Mouse (Mus musculus) kidney, adult 18-20 months (tissue): ENCODE measurements at regions not wholly inside any gene's neighbourhood (a gene's known extent, or its start where the extent isn't known, plus 50 kb on each side); places are given as distances from the start of the nearest gene placed in this dataset.

Source experiments
- DNase-seq: peaks from one replicate; pipeline ENCODE4 v3.0.0; 2021

DNA sequence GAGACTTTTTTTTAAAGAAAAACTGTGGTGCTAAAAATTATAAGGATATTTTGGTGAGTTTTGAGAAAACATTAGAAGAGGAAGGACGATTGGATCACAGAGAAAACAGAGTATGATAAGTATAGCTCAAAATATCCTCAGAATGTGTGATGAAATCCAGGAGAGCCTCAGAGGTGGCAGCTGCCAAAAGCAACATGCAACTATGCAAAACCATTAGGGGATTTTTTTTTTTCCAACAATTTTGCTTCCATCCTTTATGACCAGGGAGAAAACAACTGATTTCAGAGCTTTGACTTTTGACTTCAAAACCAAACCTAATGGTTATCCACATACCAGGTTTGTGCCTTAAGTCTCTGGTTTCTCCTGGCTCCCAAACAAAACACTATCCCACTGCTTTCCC lies 267.4 kb upstream of the Erbb4 start:
- DNase-seq: no peak

DNA sequence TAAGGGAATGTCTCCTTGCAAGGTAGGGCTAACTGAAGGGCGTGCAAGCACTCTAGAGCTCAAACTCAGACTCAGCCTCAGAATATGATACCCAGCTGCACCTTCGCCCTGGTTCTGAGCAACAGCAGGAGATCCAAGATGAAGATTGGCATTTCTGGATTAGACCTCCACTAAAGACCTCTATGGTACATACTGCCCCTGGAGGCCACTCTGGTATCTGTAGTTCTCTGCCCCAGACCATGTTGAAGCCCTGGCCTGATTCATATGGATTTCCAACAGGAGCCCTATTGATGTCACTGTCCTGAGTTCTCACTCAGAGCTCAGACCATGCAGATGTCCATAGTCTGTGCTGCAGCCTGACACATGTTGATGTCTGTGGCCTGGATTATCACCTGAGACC lies 262.2 kb upstream of the Erbb4 start:
- no peak for DNase-seq

DNA sequence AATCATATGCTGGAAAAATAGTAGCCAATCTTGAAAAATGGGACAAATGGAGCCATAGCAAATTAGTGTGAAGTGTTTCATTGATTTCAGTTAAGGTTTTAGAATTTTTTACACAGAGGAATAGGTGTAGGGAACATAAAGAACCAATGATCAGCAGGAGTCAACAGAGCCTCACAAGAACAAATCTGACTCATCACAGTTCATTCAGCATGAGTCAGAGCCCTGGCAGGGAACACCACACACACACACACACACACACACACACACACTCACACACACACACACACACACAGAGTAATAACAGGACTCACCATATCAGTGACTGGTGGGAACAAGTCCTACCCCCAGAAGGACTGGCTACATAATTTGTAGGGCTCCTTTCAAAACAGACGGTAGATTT lies 259.7 kb upstream of the Erbb4 start:
- no peak for DNase-seq

DNA sequence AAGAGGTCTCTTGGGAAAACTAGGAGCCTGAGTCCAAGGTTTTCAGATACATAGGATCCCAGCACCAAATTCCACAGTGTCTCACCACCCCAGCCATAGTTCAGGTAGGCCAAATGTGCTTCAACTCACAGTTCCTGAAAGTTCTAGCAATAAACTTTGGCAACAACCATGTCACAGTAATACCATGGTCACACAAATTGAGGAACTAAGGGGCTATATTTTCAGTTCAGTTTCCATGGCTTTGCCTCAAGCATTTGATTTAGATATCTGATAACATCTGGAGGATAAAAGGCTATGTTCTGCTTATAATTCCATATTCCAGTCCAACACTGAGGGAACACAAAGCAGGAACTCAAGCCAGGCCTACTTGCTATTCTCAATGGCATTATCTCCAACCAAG lies 256.2 kb upstream of the Erbb4 start:
- no peak for DNase-seq

DNA sequence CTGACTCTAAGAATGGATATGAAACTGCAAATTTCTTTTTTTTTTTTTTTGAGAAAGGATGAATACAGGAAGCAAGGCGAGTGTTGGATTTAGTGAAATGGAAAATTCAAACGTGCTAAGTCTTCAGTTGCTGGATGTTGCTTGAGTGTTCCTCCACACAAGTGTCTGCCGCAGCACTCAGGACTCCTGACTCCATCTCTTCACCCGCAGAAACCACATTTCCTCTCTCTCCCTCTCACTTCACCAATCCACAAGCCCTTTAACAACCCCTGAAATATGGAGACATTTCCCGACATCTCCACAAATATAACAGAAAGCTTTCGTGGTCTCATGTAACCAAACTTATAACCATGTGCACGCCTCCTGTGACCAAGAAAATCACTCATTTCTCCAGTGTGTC lies 249.7 kb upstream of the Erbb4 start:
- DNase-seq: no peak

DNA sequence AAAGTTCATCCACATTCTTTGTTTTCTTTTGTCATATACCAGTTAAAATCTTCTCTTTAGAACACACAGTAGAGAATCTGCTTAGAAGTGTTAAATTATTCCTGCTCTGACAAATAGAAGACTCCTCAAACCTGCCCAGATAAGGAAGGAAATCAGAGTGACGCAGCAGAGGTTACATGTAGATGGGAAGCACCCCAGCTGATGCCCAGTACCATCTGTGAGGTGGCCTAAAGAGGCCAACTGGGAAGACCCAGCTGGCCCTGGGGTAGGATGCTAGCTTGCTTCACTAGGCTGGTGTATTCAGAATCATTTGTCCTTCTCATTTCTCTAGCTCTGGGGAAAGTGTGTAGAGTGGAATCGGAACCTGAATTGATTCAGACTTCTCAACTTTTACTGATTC lies 242.6 kb upstream of the Erbb4 start:
- no peak for DNase-seq

DNA sequence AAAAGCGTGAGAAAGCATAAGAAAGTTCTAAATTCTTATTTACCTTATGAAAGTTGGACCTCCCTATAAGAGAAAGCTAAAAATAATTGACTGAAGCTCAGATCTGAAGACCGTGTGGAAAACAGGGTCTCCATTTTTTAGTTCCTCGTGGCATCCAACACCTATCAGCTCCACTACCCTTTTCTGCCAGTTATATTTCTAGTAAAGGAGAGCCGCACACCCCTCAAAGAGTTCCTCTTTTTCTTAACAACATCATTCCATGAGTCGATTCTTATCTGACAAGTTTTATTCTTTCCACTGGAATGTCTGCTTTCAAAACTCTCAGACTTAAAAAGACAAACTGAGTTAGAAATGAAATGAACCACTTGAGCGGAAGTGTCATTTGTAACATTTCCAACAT lies 242.0 kb upstream of the Erbb4 start:
- DNase-seq: no peak

DNA sequence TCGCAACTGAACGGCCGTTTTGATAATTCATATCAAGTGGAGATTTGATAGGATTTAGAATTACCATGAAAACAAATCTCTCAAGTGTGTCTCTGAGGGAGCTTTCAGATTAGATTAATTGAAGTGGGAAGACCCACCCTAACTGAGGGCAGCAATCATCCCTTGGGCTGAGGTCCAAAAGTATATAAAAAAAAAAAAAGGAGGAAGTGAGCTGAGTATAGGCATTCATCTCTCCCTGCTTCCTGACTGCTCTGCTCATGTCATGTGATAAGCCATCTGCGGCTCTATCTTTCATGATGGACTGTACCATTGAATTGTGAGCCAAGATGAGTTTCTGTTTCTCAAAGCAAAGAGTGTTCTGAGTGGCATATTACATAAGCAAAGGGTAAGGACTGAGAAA lies 234.2 kb upstream of the Erbb4 start:
- no peak for DNase-seq

DNA sequence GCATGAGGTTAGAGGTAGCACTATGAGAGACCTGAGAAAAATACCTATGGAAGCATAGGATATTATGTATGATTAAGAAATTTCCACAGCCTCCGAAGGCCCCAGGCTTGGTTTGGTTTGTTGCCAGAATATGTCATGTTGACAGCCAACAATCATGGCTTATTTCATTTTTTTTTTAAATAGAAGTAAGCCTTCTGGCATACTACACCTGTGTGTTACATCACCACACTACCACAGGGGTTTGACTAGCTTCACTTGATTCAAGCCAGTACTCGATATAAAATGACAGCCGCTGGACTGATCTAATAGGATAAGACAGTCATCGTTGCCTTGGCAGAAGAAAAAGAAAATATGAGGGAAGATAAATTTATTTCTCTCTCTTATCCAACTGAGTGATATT lies 232.6 kb upstream of the Erbb4 start:
- no peak for DNase-seq

DNA sequence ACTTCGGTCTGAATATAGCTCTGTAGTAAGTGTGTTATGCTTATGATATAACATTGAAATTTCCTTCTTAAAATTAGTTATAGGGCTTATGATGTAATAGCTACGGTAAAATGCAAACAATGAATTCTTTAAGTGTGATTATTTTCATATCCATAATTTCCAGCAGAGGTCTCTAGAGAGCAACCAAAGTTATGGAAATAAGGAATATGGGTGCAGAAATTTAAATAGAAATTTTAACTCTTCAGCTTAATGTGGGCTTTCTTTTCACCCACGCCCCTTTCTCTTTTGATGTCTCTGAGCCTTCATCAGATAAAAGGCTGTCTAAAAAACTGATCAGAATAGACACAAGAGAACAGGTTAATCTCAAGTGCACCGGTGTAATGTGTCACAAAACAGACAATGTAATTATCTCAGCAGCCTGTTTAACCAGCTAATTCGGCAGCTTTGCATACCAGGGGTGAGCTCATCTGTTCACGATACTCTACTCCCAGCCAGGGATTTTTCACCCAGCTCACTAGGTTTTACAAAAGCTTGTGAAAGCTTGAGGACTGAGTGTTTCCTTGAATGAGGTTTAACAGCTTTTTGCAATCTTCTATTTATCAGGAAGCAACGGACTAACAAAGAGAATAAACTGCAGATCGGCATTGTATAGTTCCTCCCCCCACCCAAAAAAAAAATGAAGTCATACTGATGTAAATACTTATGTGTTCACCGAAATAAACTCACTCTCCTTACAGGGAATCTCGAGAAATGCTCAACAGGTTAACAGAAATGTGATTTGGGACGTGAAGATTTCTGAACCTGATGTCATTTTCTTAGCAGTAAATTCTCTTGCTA lies 223.8 kb upstream of the Erbb4 start:
- DNase-seq: no peak

DNA sequence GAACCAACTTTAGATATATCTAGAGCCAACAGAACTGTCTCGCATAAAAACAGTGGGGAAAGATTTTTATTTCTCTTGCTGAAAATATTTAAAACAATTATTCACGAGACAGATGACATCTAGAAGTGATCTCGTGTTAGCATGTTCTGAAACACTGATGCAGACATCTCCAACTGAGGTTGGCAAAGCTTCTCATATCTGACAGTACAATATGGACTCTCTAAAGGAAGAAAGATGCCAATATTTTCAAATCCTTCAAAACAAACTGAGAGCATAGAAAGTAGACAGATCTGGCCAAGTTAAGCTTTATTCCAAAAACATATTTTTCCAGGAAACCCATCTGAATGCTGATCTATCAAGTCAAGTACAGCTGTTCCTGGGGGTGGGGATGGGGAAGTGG lies 221.5 kb upstream of the Erbb4 start:
- no peak for DNase-seq

DNA sequence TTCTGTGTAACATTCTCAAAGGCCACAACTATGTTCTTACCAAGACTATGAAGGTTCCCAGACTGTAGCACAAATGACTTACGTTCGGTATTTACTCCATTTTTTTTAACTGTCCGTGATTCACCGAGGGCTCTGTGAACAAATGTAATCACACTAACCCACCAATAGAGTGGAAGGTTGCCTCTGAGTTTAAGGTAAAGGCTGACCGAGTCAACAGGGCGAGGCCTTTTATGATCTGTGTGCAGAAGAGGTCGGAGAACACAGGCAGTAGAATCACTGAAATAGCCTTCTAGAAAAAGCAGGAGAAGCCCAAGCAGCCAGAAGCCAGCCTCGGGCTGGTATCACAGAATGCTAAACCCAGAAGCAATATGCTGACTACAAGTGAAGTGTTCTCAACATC lies 218.9 kb upstream of the Erbb4 start:
- DNase-seq: no peak

DNA sequence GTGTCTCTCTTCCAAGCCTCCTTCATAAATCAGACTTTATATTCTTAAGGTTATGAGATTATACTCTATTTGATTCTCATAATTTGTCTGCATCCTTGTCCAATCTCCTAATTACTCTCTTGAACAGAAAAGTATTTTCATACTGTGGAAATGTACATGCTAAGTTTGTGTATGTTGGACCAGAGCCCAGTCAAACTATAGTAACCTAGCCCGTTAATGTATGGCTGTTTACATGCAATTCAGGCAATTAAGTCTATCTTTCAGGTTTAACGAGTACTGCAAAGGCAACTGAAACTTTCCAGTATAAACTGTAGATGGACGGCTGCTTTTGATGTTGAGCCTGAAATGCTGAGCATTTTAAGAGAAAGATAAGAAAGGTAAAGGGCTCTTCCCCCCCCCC lies 211.7 kb upstream of the Erbb4 start:
- no peak for DNase-seq

DNA sequence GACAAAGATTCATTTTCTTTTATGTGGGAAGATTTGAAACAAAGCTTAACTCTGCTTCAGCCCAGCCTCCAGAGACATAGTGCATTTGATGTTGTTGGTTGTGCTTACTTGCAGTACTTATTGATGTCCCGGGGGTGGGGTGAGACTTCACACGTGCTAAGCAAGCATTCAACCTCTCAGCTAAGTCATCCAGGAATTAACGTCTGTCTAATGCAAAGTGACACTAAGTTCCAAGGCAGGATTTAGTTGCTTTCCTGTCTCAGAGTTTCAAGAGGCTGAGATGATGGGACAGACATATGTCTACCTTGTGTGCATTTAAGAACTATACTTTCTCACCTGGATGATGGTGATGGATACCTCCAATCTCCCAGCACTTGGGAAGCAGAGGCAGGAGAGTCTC lies 189.0 kb upstream of the Erbb4 start:
- no peak for DNase-seq

DNA sequence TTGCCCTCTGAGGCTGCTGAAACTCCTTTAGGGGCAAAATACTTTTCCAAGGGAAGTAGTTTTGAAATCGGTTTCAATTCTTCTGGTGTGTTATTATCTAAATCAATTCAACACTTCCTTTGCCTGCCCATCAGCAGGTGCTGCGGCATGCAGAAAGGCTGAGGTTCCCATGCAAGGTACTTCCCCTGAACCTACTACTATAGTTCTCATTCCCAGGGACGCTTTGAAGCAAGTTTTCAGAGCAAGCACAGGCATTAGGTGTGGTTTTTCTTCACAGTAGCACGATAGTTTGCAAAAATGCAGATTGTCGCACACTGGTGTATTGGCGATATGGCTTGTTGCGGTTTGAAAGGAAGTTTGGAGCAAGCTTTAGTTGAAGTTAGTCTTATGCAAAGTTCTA lies 183.5 kb upstream of the Erbb4 start:
- no peak for DNase-seq

DNA sequence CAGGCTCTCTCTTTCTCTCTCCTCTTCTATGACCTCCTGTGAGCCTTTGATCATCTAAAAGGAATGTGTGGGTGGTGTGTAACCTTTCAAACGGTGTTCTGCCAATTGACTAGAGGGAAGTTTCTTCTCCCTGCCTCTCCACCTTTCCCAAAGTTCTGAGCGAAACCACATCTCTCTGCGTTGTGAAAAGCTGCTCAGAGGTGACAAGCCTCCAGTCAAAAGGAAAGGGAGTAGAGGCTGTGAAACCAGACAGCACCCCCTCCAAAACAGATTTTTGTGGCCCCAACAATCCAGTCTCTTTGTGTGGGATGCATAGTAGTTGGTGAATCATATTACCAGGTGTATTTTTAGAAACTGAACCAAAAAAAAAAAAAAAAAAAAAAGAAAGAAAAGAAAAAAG lies 178.5 kb upstream of the Erbb4 start:
- no peak for DNase-seq

DNA sequence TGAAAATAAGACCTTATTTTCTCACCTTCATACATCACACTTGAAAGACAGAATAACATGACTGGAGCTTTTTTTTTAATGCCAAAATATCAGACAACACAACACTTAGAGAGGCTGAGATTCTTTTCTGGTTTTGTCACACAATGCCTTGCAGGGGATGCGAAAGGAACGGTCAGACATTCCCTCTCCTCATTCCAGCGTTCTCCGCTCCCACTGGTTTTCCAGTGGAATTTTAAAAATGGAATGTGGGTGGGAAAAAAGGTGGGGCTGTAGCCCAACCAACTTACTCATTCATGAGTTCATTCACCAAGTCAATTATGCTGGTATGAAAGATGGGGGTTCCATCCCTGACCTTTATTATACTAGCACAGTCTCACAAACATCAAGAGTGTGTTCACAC lies 169.6 kb upstream of the Erbb4 start:
- no peak for DNase-seq

DNA sequence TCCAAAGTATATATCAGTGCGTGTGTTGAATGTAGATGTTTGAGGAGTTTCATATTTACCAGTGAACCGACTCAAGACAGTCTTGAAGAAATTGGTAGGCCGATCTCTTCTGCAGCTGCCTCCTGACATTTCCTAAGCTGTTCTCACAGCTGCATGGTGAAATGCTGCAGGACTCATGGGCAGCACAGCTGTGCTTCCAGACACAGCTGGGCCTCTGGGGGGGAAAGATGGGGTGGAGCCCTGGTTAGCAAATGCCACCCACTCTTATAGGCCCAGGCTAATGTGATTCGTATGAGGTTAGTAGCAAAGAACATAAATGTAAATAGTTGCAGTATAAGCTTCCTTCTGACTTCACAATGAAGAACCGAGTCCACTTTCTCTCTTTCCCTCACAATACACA lies 139.8 kb upstream of the Erbb4 start:
- no peak for DNase-seq

DNA sequence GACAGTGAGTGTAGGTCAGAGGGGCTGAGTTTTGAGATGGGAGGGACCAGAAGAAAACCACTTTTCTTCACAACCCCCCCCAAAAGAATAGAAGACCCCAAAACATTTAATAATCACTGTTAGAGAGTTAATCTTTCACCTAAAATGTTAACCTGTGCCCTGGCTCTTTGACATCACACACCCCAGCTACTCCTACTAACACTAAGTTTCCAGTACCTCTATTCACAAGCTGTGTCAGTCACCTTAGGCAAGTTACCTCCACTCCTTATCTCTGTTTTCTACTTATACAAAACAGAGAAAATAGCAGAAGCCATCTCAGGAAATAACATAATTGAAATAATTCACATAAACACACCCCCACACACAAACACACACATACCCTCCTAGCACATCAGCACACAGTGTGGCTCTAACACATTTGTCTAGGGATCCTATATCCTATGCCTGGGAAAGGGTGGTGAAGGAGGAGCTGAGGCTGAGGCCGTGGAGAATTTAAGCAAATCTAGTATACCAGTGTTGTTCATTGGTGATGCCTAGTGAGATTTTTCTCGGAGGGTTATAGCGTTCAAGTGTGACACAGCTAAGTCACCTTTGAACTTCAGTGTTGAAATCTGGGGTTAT lies 134.5 kb upstream of the Erbb4 start:
- DNase-seq: no peak

DNA sequence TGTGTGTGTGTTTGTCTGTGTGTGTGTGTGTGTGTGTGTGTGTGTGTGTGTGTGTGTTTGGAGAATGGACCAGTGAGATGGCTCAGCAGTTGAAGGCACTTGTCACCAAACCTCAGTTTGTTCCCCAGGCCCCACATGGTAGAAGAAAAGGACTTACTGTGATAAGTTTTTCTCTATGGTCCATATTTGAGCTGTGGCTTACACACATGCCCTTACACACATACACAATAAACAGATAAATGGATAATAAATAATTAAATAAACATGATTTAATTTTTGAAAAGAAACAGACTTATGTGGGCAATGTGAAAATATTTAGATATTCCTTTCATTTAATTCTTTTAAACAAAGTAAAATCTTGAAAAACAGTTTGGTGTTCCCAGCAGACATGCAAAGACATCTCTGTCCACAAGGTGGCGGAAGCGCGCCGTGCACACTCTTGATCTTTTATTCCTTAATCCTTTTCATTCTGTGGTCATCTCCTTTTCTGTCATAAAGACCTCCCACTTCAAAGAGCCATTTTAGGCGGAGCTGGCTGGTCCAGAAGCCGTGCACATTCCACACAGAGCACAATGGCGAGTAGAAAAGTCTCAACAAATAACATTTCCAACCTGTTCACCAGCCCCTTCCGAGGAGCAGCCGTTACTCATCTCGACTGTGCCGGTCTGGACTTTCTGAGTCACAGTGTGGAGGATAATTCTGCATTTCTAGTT lies 133.8 kb upstream of the Erbb4 start:
- peak; percentile 60 for DNase-seq

DNA sequence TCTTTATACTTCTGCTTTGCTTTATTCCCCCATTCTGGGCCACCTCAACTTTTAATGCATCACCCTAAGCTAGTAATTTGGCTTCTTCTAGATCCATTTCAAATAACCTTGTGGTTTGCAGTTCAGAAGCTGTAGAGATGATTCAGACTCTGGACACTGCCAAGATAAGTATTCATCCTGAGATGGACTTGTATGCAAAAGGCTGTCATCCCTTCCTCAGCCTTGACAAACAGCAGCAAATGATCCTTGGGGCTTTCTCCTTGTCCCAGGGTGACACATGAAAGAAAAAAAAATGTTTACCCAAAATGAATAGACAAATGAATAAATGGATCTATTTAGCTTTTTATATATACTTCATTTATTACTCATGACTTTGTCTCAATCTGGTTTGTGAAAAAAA lies 120.0 kb upstream of the Erbb4 start:
- DNase-seq: no peak

DNA sequence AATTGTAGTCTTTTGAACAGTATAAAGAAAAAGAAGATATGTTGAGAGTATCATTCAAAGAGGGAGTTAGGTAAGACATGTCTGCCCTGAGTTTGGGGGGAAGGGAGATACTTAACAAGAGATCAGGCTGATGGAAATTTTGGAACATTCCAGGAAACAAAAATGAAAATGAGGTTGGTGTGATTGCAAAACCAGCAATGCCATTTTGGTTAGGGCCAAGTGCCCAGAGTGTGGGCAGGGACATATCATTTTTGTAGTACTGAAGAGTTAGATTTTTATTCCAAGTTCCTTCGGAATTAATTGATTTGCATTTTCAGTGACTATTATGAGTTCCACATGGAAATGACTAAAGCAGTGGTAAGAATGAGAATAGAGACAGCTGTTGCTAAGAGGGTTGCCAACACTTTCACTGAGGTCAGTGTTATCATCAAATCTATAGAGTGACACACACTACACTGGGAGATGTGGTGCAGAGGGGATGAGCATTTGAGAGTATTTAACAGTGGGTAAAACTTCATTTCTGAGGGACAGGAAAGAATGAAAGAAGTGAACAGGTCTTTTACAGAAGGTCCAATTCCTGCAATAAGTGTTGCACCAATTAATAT lies 105.1 kb upstream of the Erbb4 start:
- no peak for DNase-seq

DNA sequence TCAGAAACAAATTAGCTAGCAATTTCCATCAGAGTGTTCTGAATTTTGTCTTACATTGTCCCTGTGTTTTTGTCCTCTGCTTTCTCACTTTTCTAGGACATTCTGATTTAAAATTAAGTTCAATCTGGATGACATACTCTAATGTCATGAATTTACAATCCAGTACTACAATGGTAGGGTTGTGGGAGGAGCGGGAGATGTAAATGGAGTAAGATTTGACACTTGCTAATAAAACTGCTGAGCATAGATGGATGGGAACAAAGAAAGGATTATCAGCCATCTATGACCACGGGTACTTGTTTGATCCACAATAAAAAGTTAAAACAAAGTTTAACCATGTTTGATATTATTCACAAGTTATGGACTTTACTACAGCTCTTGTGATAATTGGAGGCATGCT lies 94.9 kb upstream of the Erbb4 start:
- DNase-seq: no peak

DNA sequence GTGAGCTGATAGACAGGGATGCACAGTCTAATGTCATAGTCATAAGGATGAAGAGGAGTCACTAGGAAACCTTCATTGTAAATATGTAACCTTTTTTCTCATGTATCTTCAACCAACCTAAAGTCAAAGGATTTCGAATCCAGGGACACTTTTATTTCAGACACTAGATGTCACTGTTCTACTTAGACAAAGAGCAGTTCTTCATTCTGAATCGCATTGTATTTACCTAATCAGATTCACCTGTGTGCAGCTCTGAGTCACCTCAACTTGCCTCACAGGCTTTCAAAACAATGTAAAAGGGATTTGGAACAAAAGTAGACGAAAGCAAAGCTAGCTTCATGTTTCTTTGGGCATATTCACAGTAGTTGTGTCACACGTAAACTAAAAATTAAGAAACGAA lies 57.3 kb upstream of the Erbb4 start:
- DNase-seq: no peak
